ENCODE assay signal across 17 mouse cellular contexts in genomic region chr9:97147270-97147669, GRCm38 (mm10). TPM values are rescaled to one million over a fixed set of nuclear protein-coding genes. Genes with fewer than 3 reads are reported as not detected.
DNase-seq lines count a peak whose midpoint lies in the region; ATAC-seq and TF ChIP-seq lines count a peak whose summit lies in the region.
"Had no signal": no experiment of that assay in that cellular context is flagged by ENCODE, and none has a peak within 500 bp of the region (broad histone marks: within the 10 kb centered on the region; RNA-seq: fewer than 3 reads in every experiment).

No protein-coding gene starts in this region.

- H3K9ac ChIP-seq in liver, embryonic 12.5 days: no peak overlapping the region
- H3K9ac ChIP-seq in liver, postnatal 0 days (replicated peaks): no peak overlapping the region
- H3K9ac ChIP-seq: forebrain, embryonic 13.5 days; hindbrain, embryonic 13.5 days had no signal

- H3K4me1 ChIP-seq in liver, embryonic 12.5 days: no peaks in the 10 kb centered on the region
- peaks cover 2% of the 10 kb centered on the region; the same call in 1 of the 2 replicates for H3K4me1 ChIP-seq in liver, postnatal 0 days (ENCODE audit: insufficient read depth)
- H3K4me1 ChIP-seq: forebrain, embryonic 13.5 days; hindbrain, embryonic 13.5 days; megakaryocyte, embryonic 14.5 days had no signal

- no peak; the same call in 1 of the 2 replicates for TF ChIP-seq CTCF in liver, postnatal 0 days (IDR thresholded peaks at IDR 0.05; ENCODE audit: low read depth)

- no peaks in the 10 kb centered on the region for H3K9me3 ChIP-seq in liver, embryonic 12.5 days (replicated peaks)
- no peaks in the 10 kb centered on the region for H3K9me3 ChIP-seq in liver, postnatal 0 days (ENCODE audit: low read length)
- H3K9me3 ChIP-seq: forebrain, embryonic 13.5 days; hindbrain, embryonic 13.5 days; limb, embryonic 10.5 days; megakaryocyte, embryonic 14.5 days had no signal

- TF ChIP-seq EP300 in liver, postnatal 0 days (IDR thresholded peaks at IDR 0.05; ENCODE audit: low read depth): no peak

- intact Hi-C loops in left cerebral cortex, postnatal 25 days (cut with DNase I): no loop called here

- ATAC-seq in liver, embryonic 12.5 days: 0 out of 2 replicates have a peak, but pooled peaks have one; percentile 60
- peak; percentile 99 for ATAC-seq in liver, postnatal 0 days
- ATAC-seq: CD4-positive, CD25-positive, alpha-beta regulatory T cell, adult 4 months; forebrain, embryonic 13.5 days; intestine, postnatal 0 days had no signal

- peak; percentile 33 for DNase-seq in kidney, postnatal 10 days
- DNase-seq in kidney, postnatal 14 days: no peak
- DNase-seq in liver, postnatal 0 days: peak; percentile 81
- DNase-seq in lung, postnatal 4 days: peak; percentile 45 to 53
- DNase-seq in layer of hippocampus, postnatal 14 days (ENCODE audit: low spot score in 2 of 2): no peak
- no peak for DNase-seq in left cerebral cortex, postnatal 25 days (ENCODE audit: low spot score in 2 of 2)
- DNase-seq in left cerebral cortex, adult 18-20 months (ENCODE audit: low spot score in 2 of 2): no peak
- DNase-seq: adrenal gland, adult 8-10 months; cerebellum, adult 9-10 months; thymus, adult 2 months had no signal

- peaks cover 29% of the 10 kb centered on the region for H3K27me3 ChIP-seq in liver, embryonic 12.5 days (replicated peaks)
- peaks cover 46% of the 10 kb centered on the region for H3K27me3 ChIP-seq in liver, postnatal 0 days (ENCODE audit: insufficient read depth, low read length)
- H3K27me3 ChIP-seq: forebrain, embryonic 13.5 days; hindbrain, embryonic 13.5 days had no signal

- no peak overlapping the region for H3K27ac ChIP-seq in liver, embryonic 12.5 days
- H3K27ac ChIP-seq in liver, postnatal 0 days (ENCODE audit: low read depth): no peak overlapping the region
- H3K27ac ChIP-seq: forebrain, embryonic 13.5 days; hindbrain, embryonic 13.5 days; limb, embryonic 10.5 days had no signal

- H3K4me3 ChIP-seq in liver, embryonic 12.5 days: no peak overlapping the region
- no peak overlapping the region for H3K4me3 ChIP-seq in liver, postnatal 0 days (ENCODE audit: low read depth, low read length)
- H3K4me3 ChIP-seq: forebrain, embryonic 13.5 days; hindbrain, embryonic 13.5 days; limb, embryonic 10.5 days; megakaryocyte, embryonic 14.5 days had no signal

- 55% methylated on average over 2 of the region's 2 CpGs for WGBS in liver, embryonic 12.5 days (ENCODE audit: insufficient replicate concordance)
- 57% methylated on average over 2 of the region's 2 CpGs for WGBS in liver, postnatal 0 days (ENCODE audit: insufficient replicate concordance)

- H3K36me3 ChIP-seq in liver, embryonic 12.5 days: no peaks in the 10 kb centered on the region
- no peaks in the 10 kb centered on the region for H3K36me3 ChIP-seq in liver, postnatal 0 days (replicated peaks; ENCODE audit: insufficient read depth, low read length)
- H3K36me3 ChIP-seq: hindbrain, embryonic 13.5 days; limb, embryonic 10.5 days had no signal

- H3K4me2 ChIP-seq in liver, embryonic 12.5 days: no peak overlapping the region
- H3K4me2 ChIP-seq in liver, postnatal 0 days (ENCODE audit: low read depth, low read length): no peak overlapping the region
- H3K4me2 ChIP-seq: forebrain, embryonic 13.5 days; hindbrain, embryonic 13.5 days had no signal

RNA-seq across cellular contexts. Expression of gene Slc25a36, which starts 36.3 kb away (rescaled TPM):
- polyA plus RNA-seq in liver, embryonic 12.5 days (2016; fragmentation: Nextera tagmentation; extraction: Ambion mirVana): 18.5 and 19.6 TPM in 2 replicates
- polyA plus RNA-seq in liver, postnatal 0 days (2015; fragmentation: Nextera tagmentation; extraction: Ambion mirVana): 4.3 and 4.8 TPM in 2 replicates
- total RNA-seq in layer of hippocampus, postnatal 14 days (2021): 10 to 100 TPM; 88.7 to 92.7 TPM
- total RNA-seq in left cerebral cortex, postnatal 25 days (2021): 10 to 100 TPM; 69.3 to 82.3 TPM
- 10 to 100 TPM; 77.8 to 79.0 TPM for total RNA-seq in left cerebral cortex, adult 18-20 months (2021)

Comparison
In these comparisons a context has a peak if more than half of its experiments do, and no peak if none do; other contexts are left out.
1. DNase-seq: peak in kidney, postnatal 10 days (single experiment), liver, postnatal 0 days (single experiment) and lung, postnatal 4 days (2 of 2); none in kidney, postnatal 14 days (single experiment), layer of hippocampus, postnatal 14 days (0 of 2), left cerebral cortex, postnatal 25 days (0 of 2) and left cerebral cortex, adult 18-20 months (0 of 2).